Mouse (Mus musculus) E14TG2a.4 (cell line): ENCODE measurements around the gene Vmn1r95.
"Not testable (repeated sequence)": the region's sequence is repeated elsewhere in the genome, so short reads cannot be mapped to it uniquely, and the experiment has no call there.

Experiments used
- H3K27me3 ChIP-seq: 2 replicates; pipeline ENCODE4 v1.6.1; 2014; ENCODE audit warnings: low read length, control low read depth; ENCODE audit not compliant: insufficient read depth
- H3K36me3 ChIP-seq: 2 replicates; pipeline ENCODE4 v1.6.1; 2014; ENCODE audit warnings: low read length, control low read depth; ENCODE audit not compliant: insufficient read depth
- H3K4me1 ChIP-seq: replicated peaks from 2 replicates; pipeline ENCODE4 v1.6.1; 2014; ENCODE audit warnings: low read depth, low read length, control low read depth
- H3K4me3 ChIP-seq: replicated peaks from 2 replicates; pipeline ENCODE4 v1.5.1; 2014; ENCODE audit warnings: mild to moderate bottlenecking, low read length
- H3K9me3 ChIP-seq: 2 replicates; pipeline ENCODE4 v1.6.1; 2014; ENCODE audit warnings: low read length, control low read depth

Vmn1r95 gene

GRCm38 (mm10) chr7:20193410-20193809 is at the start of gene Vmn1r95:
TSS of gene Vmn1r95 (plus strand) at chr7:20193710.
- not testable (repeated sequence) for H3K27me3 ChIP-seq, H3K4me1 ChIP-seq, H3K4me3 ChIP-seq, H3K36me3 ChIP-seq, H3K9me3 ChIP-seq

- not testable (repeated sequence) for H3K4me3 ChIP-seq, H3K4me1 ChIP-seq, H3K27me3 ChIP-seq, H3K36me3 ChIP-seq, H3K9me3 ChIP-seq
Observed at GRCm38 (mm10) chr7:20168277-20168676, 25.2 kb upstream of the Vmn1r95 start, which contains the start of gene Vmn1r94. TSS of gene Vmn1r94 (minus strand) at chr7:20168377.

- H3K4me3 ChIP-seq, H3K36me3 ChIP-seq, H3K4me1 ChIP-seq, H3K9me3 ChIP-seq, H3K27me3 ChIP-seq: not testable (repeated sequence)
Observed at GRCm38 (mm10) chr7:20205507-20205906, 12.0 kb downstream of the Vmn1r95 start, which contains the start of gene Gm6164. TSS of gene Gm6164 (minus strand) at chr7:20205607.

GRCm38 (mm10) chr7:20233728-20234127 is 40.2 kb downstream of the Vmn1r95 start, which contains the start of gene Gm4498:
TSS of gene Gm4498 (minus strand) at chr7:20233828.
- not testable (repeated sequence) for H3K4me3 ChIP-seq, H3K9me3 ChIP-seq, H3K27me3 ChIP-seq, H3K4me1 ChIP-seq, H3K36me3 ChIP-seq
